Mouse (Mus musculus): ENCODE measurements around the gene Tnfsf12. TPM values are rescaled to one million over a fixed set of nuclear protein-coding genes. Genes with fewer than 3 reads are reported as not detected.

Tnfsf12 gene
- polyA plus RNA-seq, 1 experiment from 2014 or later: 2.7 TPM

- Histone ChIP-seq H3K4me3 (ENCODE audit: low read depth, low read length) (no peak within 1 kb of the TSS), H3K9ac (ENCODE audit: low read length) (peak within 1 kb of the TSS; percentile 21), H3K4me2 (ENCODE audit: low read length) (no peak within 1 kb of the TSS), H3K27ac (ENCODE audit: low read depth, low read length) (no peak within 1 kb of the TSS), H3K27me3 (replicated peaks; ENCODE audit: control insufficient read depth, insufficient read depth, low read length) (no peaks in the 10 kb centered on the region), H3K4me1 (ENCODE audit: control insufficient read depth, insufficient read depth, low read length) (no peaks in the 10 kb centered on the region), H3K36me3 (ENCODE audit: control insufficient read depth, insufficient read depth, low read length) (peaks cover 78% of the 10 kb centered on the region), H3K9me3 (replicated peaks; ENCODE audit: control insufficient read depth, low read length) (no peaks in the 10 kb centered on the region)
- peak; percentile 84 for DNase-seq (ENCODE audit: low spot score)
- peak; percentile 85 for ATAC-seq
- WGBS: 21% methylated on average over 34 of the region's 34 CpGs
Measured at GRCm38 (mm10) chr11:69655264-69656064, 40.2 kb downstream of the Tnfsf12 start, which contains the start of gene Sox15. Gene Sox15 (plus strand): TSS chr11:69655314.

GRCm38 (mm10) chr11:69654760-69655159, 40.9 kb downstream of the Tnfsf12 start:
- H3K27ac ChIP-seq (ENCODE audit: low read depth, low read length): no peak overlapping the region
- 52% methylated on average over 9 of the region's 9 CpGs for WGBS

GRCm38 (mm10) chr11:69653399-69653798, 42.2 kb downstream of the Tnfsf12 start:
- H3K27ac ChIP-seq (ENCODE audit: low read depth, low read length): no peak overlapping the region
- peaks cover 90% of the 10 kb centered on the region for H3K36me3 ChIP-seq (ENCODE audit: control insufficient read depth, insufficient read depth, low read length)
- no peak for DNase-seq (ENCODE audit: low spot score)

More at GRCm38 (mm10) chr11:69654760-69655159, 40.9 kb downstream of the Tnfsf12 start:
- no peak for DNase-seq (ENCODE audit: low spot score)
- no peaks in the 10 kb centered on the region for H3K9me3 ChIP-seq (replicated peaks; ENCODE audit: control insufficient read depth, low read length)
- H3K4me3 ChIP-seq (ENCODE audit: low read depth, low read length): no peak overlapping the region
- no peaks in the 10 kb centered on the region for H3K27me3 ChIP-seq (replicated peaks; ENCODE audit: control insufficient read depth, insufficient read depth, low read length)
- H3K4me1 ChIP-seq (ENCODE audit: control insufficient read depth, insufficient read depth, low read length): no peaks in the 10 kb centered on the region
- no peak for ATAC-seq
- H3K36me3 ChIP-seq (ENCODE audit: control insufficient read depth, insufficient read depth, low read length): peaks cover 85% of the 10 kb centered on the region
- H3K4me2 ChIP-seq (ENCODE audit: low read length): no peak overlapping the region
- no peak overlapping the region; the same call in 1 of the 2 replicates for H3K9ac ChIP-seq (ENCODE audit: low read length)

GRCm38 (mm10) chr11:69645860-69646259, 49.8 kb downstream of the Tnfsf12 start:
- no peak overlapping the region for H3K9ac ChIP-seq (ENCODE audit: low read length)
- no peak for ATAC-seq
- H3K4me3 ChIP-seq (ENCODE audit: low read depth, low read length): no peak overlapping the region
- 96% methylated on average over 5 of the region's 5 CpGs for WGBS
- DNase-seq (ENCODE audit: low spot score): no peak
- H3K4me2 ChIP-seq (ENCODE audit: low read length): no peak overlapping the region
- H3K9me3 ChIP-seq (replicated peaks; ENCODE audit: control insufficient read depth, low read length): no peaks in the 10 kb centered on the region
- peaks cover 97% of the 10 kb centered on the region for H3K36me3 ChIP-seq (ENCODE audit: control insufficient read depth, insufficient read depth, low read length)
- H3K27ac ChIP-seq (ENCODE audit: low read depth, low read length): no peak overlapping the region
- no peaks in the 10 kb centered on the region for H3K27me3 ChIP-seq (replicated peaks; ENCODE audit: control insufficient read depth, insufficient read depth, low read length)
- H3K4me1 ChIP-seq (ENCODE audit: control insufficient read depth, insufficient read depth, low read length): no peaks in the 10 kb centered on the region

More at GRCm38 (mm10) chr11:69653399-69653798, 42.2 kb downstream of the Tnfsf12 start:
- no peak overlapping the region for H3K9ac ChIP-seq (ENCODE audit: low read length)
- no peak for ATAC-seq
- H3K27me3 ChIP-seq (replicated peaks; ENCODE audit: control insufficient read depth, insufficient read depth, low read length): no peaks in the 10 kb centered on the region
- WGBS: 65% methylated on average over 5 of the region's 5 CpGs
- H3K9me3 ChIP-seq (replicated peaks; ENCODE audit: control insufficient read depth, low read length): no peaks in the 10 kb centered on the region
- H3K4me2 ChIP-seq (ENCODE audit: low read length): no peak overlapping the region
- H3K4me3 ChIP-seq (ENCODE audit: low read depth, low read length): no peak overlapping the region
- H3K4me1 ChIP-seq (ENCODE audit: control insufficient read depth, insufficient read depth, low read length): no peaks in the 10 kb centered on the region

MicroRNAs encoded within 50 kb of the gene (microRNA counts, 519-probe panel; counts per million panel counts)
- not detected for microRNA mmu-miR-1934

Small RNAs within 50 kb of the gene (microRNA-seq; reads per million reads assigned to microRNA genes)
- 2.3 reads per million, percentile 13 among the genes with 10 or more reads in this experiment for gene Mir1934

Other genes starting within 250 kb of the Tnfsf12 start
- gene Dnah2, start 146.7 kb downstream of the Tnfsf12 start, polyA plus RNA-seq (2014; fragmentation: Nextera tagmentation; extraction: Ambion mirVana): 2.7 and 3.8 TPM in 2 replicates
- 38.6 and 48.2 TPM in 2 replicates for gene Efnb3, start 135.6 kb downstream of the Tnfsf12 start, polyA plus RNA-seq (2014; fragmentation: Nextera tagmentation; extraction: Ambion mirVana)
- 24.6 and 29.3 TPM in 2 replicates for gene Wrap53, start 115.6 kb downstream of the Tnfsf12 start, polyA plus RNA-seq (2014; fragmentation: Nextera tagmentation; extraction: Ambion mirVana)
- gene Trp53, start 115.5 kb downstream of the Tnfsf12 start, polyA plus RNA-seq (2014; fragmentation: Nextera tagmentation; extraction: Ambion mirVana): 111 and 113 TPM in 2 replicates
- gene Atp1b2, start 89.9 kb downstream of the Tnfsf12 start, polyA plus RNA-seq (2014; fragmentation: Nextera tagmentation; extraction: Ambion mirVana): 22.0 and 31.5 TPM in 2 replicates
- not detected in 2 replicates for gene Shbg, start 77.9 kb downstream of the Tnfsf12 start, polyA plus RNA-seq (2014; fragmentation: Nextera tagmentation; extraction: Ambion mirVana)
- gene Sat2, start 73.8 kb downstream of the Tnfsf12 start, polyA plus RNA-seq (2014; fragmentation: Nextera tagmentation; extraction: Ambion mirVana): 17.6 and 18.2 TPM in 2 replicates
- 34.2 and 35.0 TPM in 2 replicates for gene Fxr2, start 62.9 kb downstream of the Tnfsf12 start, polyA plus RNA-seq (2014; fragmentation: Nextera tagmentation; extraction: Ambion mirVana)
- not detected in 2 replicates for gene Sox15, start 40.5 kb downstream of the Tnfsf12 start, polyA plus RNA-seq (2014; fragmentation: Nextera tagmentation; extraction: Ambion mirVana)
- gene Mpdu1, start 33.2 kb downstream of the Tnfsf12 start, polyA plus RNA-seq (2014; fragmentation: Nextera tagmentation; extraction: Ambion mirVana): 72.9 and 83.0 TPM in 2 replicates
- gene Cd68, start 29.7 kb downstream of the Tnfsf12 start, polyA plus RNA-seq (2014; fragmentation: Nextera tagmentation; extraction: Ambion mirVana): 8.2 and 9.6 TPM in 2 replicates
- gene Eif4a1, start 23.4 kb downstream of the Tnfsf12 start, polyA plus RNA-seq (2014; fragmentation: Nextera tagmentation; extraction: Ambion mirVana): 1,177 and 1,222 TPM in 2 replicates
- gene Senp3, start 13.8 kb downstream of the Tnfsf12 start, polyA plus RNA-seq (2014; fragmentation: Nextera tagmentation; extraction: Ambion mirVana): 81.8 and 88.2 TPM in 2 replicates
- 0.53 TPM in 1 of 2 replicates, not detected in the other for gene Tnfsf13, start 10.1 kb downstream of the Tnfsf12 start, polyA plus RNA-seq (2014; fragmentation: Nextera tagmentation; extraction: Ambion mirVana)
- gene Tnfsfm13, start 249 bp upstream of the Tnfsf12 start, polyA plus RNA-seq (2014; fragmentation: Nextera tagmentation; extraction: Ambion mirVana): 1.5 and 1.6 TPM in 2 replicates
- gene Polr2a, start 62.8 kb upstream of the Tnfsf12 start, polyA plus RNA-seq (2014; fragmentation: Nextera tagmentation; extraction: Ambion mirVana): 21.1 and 21.3 TPM in 2 replicates
- 0.56 TPM in 1 of 2 replicates, not detected in the other for gene Slc35g3, start 66.1 kb upstream of the Tnfsf12 start, polyA plus RNA-seq (2014; fragmentation: Nextera tagmentation; extraction: Ambion mirVana)
- gene Zbtb4, start 70.1 kb upstream of the Tnfsf12 start, polyA plus RNA-seq (2014; fragmentation: Nextera tagmentation; extraction: Ambion mirVana): 2.1 and 2.8 TPM in 2 replicates
- 0.68 and 1.4 TPM in 2 replicates for gene Chrnb1, start 100.1 kb upstream of the Tnfsf12 start, polyA plus RNA-seq (2014; fragmentation: Nextera tagmentation; extraction: Ambion mirVana)
- gene Fgf11, start 106.0 kb upstream of the Tnfsf12 start, polyA plus RNA-seq (2014; fragmentation: Nextera tagmentation; extraction: Ambion mirVana): 2.9 and 3.0 TPM in 2 replicates
- gene Tmem102, start 109.8 kb upstream of the Tnfsf12 start, polyA plus RNA-seq (2014; fragmentation: Nextera tagmentation; extraction: Ambion mirVana): 0.15 and 0.52 TPM in 2 replicates
- gene Gm39566, start 119.4 kb upstream of the Tnfsf12 start, polyA plus RNA-seq (2014; fragmentation: Nextera tagmentation; extraction: Ambion mirVana): not detected in 2 replicates
- not detected in 2 replicates for gene Spem2, start 122.6 kb upstream of the Tnfsf12 start, polyA plus RNA-seq (2014; fragmentation: Nextera tagmentation; extraction: Ambion mirVana)
- gene Spem1, start 126.3 kb upstream of the Tnfsf12 start, polyA plus RNA-seq (2014; fragmentation: Nextera tagmentation; extraction: Ambion mirVana): 0.39 TPM in 1 of 2 replicates, not detected in the other
- gene Nlgn2, start 141.9 kb upstream of the Tnfsf12 start, polyA plus RNA-seq (2014; fragmentation: Nextera tagmentation; extraction: Ambion mirVana): 15.7 and 18.4 TPM in 2 replicates
- gene Tmem256, start 142.7 kb upstream of the Tnfsf12 start, polyA plus RNA-seq (2014; fragmentation: Nextera tagmentation; extraction: Ambion mirVana): 307 and 386 TPM in 2 replicates
- 44.3 and 49.0 TPM in 2 replicates for gene Plscr3, start 150.5 kb upstream of the Tnfsf12 start, polyA plus RNA-seq (2014; fragmentation: Nextera tagmentation; extraction: Ambion mirVana)
- gene Tnk1, start 162.9 kb upstream of the Tnfsf12 start, polyA plus RNA-seq (2014; fragmentation: Nextera tagmentation; extraction: Ambion mirVana): 0.32 TPM in 1 of 2 replicates, not detected in the other
- not detected in 2 replicates for gene Tmem95, start 182.2 kb upstream of the Tnfsf12 start, polyA plus RNA-seq (2014; fragmentation: Nextera tagmentation; extraction: Ambion mirVana)
- 1.1 and 1.2 TPM in 2 replicates for gene Kctd11, start 185.6 kb upstream of the Tnfsf12 start, polyA plus RNA-seq (2014; fragmentation: Nextera tagmentation; extraction: Ambion mirVana)
- 0.10 and 0.17 TPM in 2 replicates for gene Acap1, start 199.7 kb upstream of the Tnfsf12 start, polyA plus RNA-seq (2014; fragmentation: Nextera tagmentation; extraction: Ambion mirVana)
- 15.0 and 18.6 TPM in 2 replicates for gene 2810408A11Rik, start 205.1 kb upstream of the Tnfsf12 start, polyA plus RNA-seq (2014; fragmentation: Nextera tagmentation; extraction: Ambion mirVana)
- 16.7 and 23.8 TPM in 2 replicates for gene Neurl4, start 205.2 kb upstream of the Tnfsf12 start, polyA plus RNA-seq (2014; fragmentation: Nextera tagmentation; extraction: Ambion mirVana)
- 62.9 and 67.8 TPM in 2 replicates for gene Gps2, start 218.0 kb upstream of the Tnfsf12 start, polyA plus RNA-seq (2014; fragmentation: Nextera tagmentation; extraction: Ambion mirVana)
- 1,251 and 1,277 TPM in 2 replicates for gene Eif5a, start 226.1 kb upstream of the Tnfsf12 start, polyA plus RNA-seq (2014; fragmentation: Nextera tagmentation; extraction: Ambion mirVana)
- gene Ybx2, start 239.9 kb upstream of the Tnfsf12 start, polyA plus RNA-seq (2014; fragmentation: Nextera tagmentation; extraction: Ambion mirVana): 3.9 and 4.0 TPM in 2 replicates